In genomic region chr7:44984833-44985164, GRCm38 (mm10) we compare ENCODE assay signal across 8 mouse cellular contexts. TPM values are rescaled to one million over a fixed set of nuclear protein-coding genes. Genes with fewer than 3 reads are reported as not detected.
DNase-seq lines count a peak whose midpoint lies in the region; ATAC-seq and TF ChIP-seq lines count a peak whose summit lies in the region.

No protein-coding gene starts in this region.

- no peaks in the 10 kb centered on the region for H3K27me3 ChIP-seq in E14TG2a.4 (ENCODE audit: insufficient read depth, low read length)
- no peaks in the 10 kb centered on the region for H3K27me3 ChIP-seq in hindbrain, embryonic 11.5 days (ENCODE audit: control insufficient read depth, insufficient read depth, low read length)
- no peaks in the 10 kb centered on the region for H3K27me3 ChIP-seq in liver, embryonic 16.5 days (ENCODE audit: control insufficient read depth, insufficient read depth, low read depth, low read length)

- H3K9me3 ChIP-seq in E14TG2a.4 (ENCODE audit: low read length): no peaks in the 10 kb centered on the region
- no peaks in the 10 kb centered on the region for H3K9me3 ChIP-seq in hindbrain, embryonic 11.5 days (ENCODE audit: control insufficient read depth, low read length)
- no peaks in the 10 kb centered on the region for H3K9me3 ChIP-seq in liver, embryonic 16.5 days (replicated peaks; ENCODE audit: control insufficient read depth, low read length)

- DNase-seq in gastrocnemius, adult 2 months: no peak
- DNase-seq in gastrocnemius, postnatal 25 days: no peak
- no peak for DNase-seq in hindbrain, embryonic 11.5 days (ENCODE audit: low spot score)
- no peak for DNase-seq in left cerebral cortex, adult 9 months (ENCODE audit: low spot score in 2 of 2)
- DNase-seq in Muller cell, postnatal 12 days (ENCODE audit: inconsistent ontology term): no peak
- DNase-seq in B cell, adult 2 months: no peak

- H3K4me2 ChIP-seq in hindbrain, embryonic 11.5 days (replicated peaks; ENCODE audit: low read depth, low read length): peak overlapping the region; percentile 65
- peak overlapping the region; percentile 99; the same call in 1 of the 2 replicates for H3K4me2 ChIP-seq in liver, embryonic 16.5 days (ENCODE audit: low read depth, low read length)

- H3K9ac ChIP-seq in hindbrain, embryonic 11.5 days (ENCODE audit: low read depth, low read length): no peak overlapping the region
- H3K9ac ChIP-seq in liver, embryonic 16.5 days (ENCODE audit: low read depth, low read length): no peak overlapping the region

- H3K4me1 ChIP-seq in E14TG2a.4 (replicated peaks; ENCODE audit: low read depth, low read length): peaks cover 75% of the 10 kb centered on the region
- peaks cover 3% of the 10 kb centered on the region; the same call in 1 of the 2 replicates for H3K4me1 ChIP-seq in hindbrain, embryonic 11.5 days (replicated peaks; ENCODE audit: control insufficient read depth, insufficient read depth, low read length)
- H3K4me1 ChIP-seq in liver, embryonic 16.5 days (ENCODE audit: control insufficient read depth, low read depth, low read length): peaks cover 23% of the 10 kb centered on the region

- no peak for TF ChIP-seq CTCF in gastrocnemius, adult 2 months (IDR thresholded peaks at IDR 0.05)
- TF ChIP-seq CTCF in E14TG2a.4 (conservative IDR thresholded peaks at IDR 0.05; ENCODE audit: low read length): no peak

- peak overlapping the region; percentile 100 for H3K27ac ChIP-seq in gastrocnemius, adult 2 months
- H3K27ac ChIP-seq in hindbrain, embryonic 11.5 days (ENCODE audit: low read depth, low read length): no peak overlapping the region
- peak overlapping the region; percentile 85; the same call in 1 of the 2 replicates for H3K27ac ChIP-seq in liver, embryonic 16.5 days (ENCODE audit: low read length)

- peaks cover 70% of the 10 kb centered on the region for H3K36me3 ChIP-seq in E14TG2a.4 (ENCODE audit: insufficient read depth, low read length)
- H3K36me3 ChIP-seq in hindbrain, embryonic 11.5 days (ENCODE audit: control insufficient read depth, insufficient read depth, low read length): peaks cover 16% of the 10 kb centered on the region
- H3K36me3 ChIP-seq in liver, embryonic 16.5 days (ENCODE audit: control insufficient read depth, insufficient read depth): peaks cover 17% of the 10 kb centered on the region

- no peak for ATAC-seq in hindbrain, embryonic 11.5 days (ENCODE audit: low FRiP score)
- ATAC-seq in liver, embryonic 16.5 days (ENCODE audit: low read depth): no peak

- peak overlapping the region; percentile 100 for H3K4me3 ChIP-seq in gastrocnemius, adult 2 months
- H3K4me3 ChIP-seq in E14TG2a.4 (replicated peaks; ENCODE audit: low read length): peak overlapping the region; percentile 99
- peak overlapping the region; percentile 97 for H3K4me3 ChIP-seq in hindbrain, embryonic 11.5 days (ENCODE audit: low read depth, low read length)
- H3K4me3 ChIP-seq in liver, embryonic 16.5 days (ENCODE audit: low read depth, low read length): no peak overlapping the region

- WGBS in hindbrain, embryonic 11.5 days: 52% methylated on average over 3 of the region's 3 CpGs
- WGBS in liver, embryonic 16.5 days (ENCODE audit: insufficient replicate concordance): 33% methylated on average over 3 of the region's 3 CpGs

- intact Hi-C loops in gastrocnemius, adult 2 months (cut with DNase I): loop anchor here (2.0 to 5.0 kb wide), 2 partner anchors 84 to 153 kb away; partner anchors contain the start of genes Flt3l and Gm45713

RNA-seq across cellular contexts. Expression of gene Prmt1, which starts 1.6 kb away (rescaled TPM):
- total RNA-seq in gastrocnemius, adult 2 months (2021): 100 to 1,000 TPM; 126 to 136 TPM
- total RNA-seq in gastrocnemius, postnatal 25 days (2021): 100 to 1,000 TPM; 119 to 142 TPM
- polyA plus RNA-seq in hindbrain, embryonic 11.5 days (2014; fragmentation: Nextera tagmentation; extraction: Ambion mirVana): 249 and 259 TPM in 2 replicates
- polyA plus RNA-seq in liver, embryonic 16.5 days (2015; fragmentation: Nextera tagmentation; extraction: Ambion mirVana): 95.6 and 98.6 TPM in 2 replicates

RNA-seq across cellular contexts. Expression of gene Cpt1c, which starts 10.1 kb away (rescaled TPM):
- 1 to 10 TPM in 1 of 2 experiments, under 1 TPM in 1; 0.92 to 2.3 TPM for total RNA-seq in gastrocnemius, adult 2 months (2021)
- 1 to 10 TPM; 1.6 to 2.0 TPM for total RNA-seq in gastrocnemius, postnatal 25 days (2021)
- polyA plus RNA-seq in hindbrain, embryonic 11.5 days (2014; fragmentation: Nextera tagmentation; extraction: Ambion mirVana): 23.4 and 23.5 TPM in 2 replicates
- polyA plus RNA-seq in liver, embryonic 16.5 days (2015; fragmentation: Nextera tagmentation; extraction: Ambion mirVana): 1.8 and 2.1 TPM in 2 replicates

RNA-seq across cellular contexts. Expression of gene Irf3, which starts 12.6 kb away (rescaled TPM):
- 10 to 100 TPM; 18.4 to 18.9 TPM for total RNA-seq in gastrocnemius, adult 2 months (2021)
- total RNA-seq in gastrocnemius, postnatal 25 days (2021): 10 to 100 TPM; 16.1 to 20.9 TPM
- 59.6 and 63.9 TPM in 2 replicates for polyA plus RNA-seq in hindbrain, embryonic 11.5 days (2014; fragmentation: Nextera tagmentation; extraction: Ambion mirVana)
- 39.8 and 43.2 TPM in 2 replicates for polyA plus RNA-seq in liver, embryonic 16.5 days (2015; fragmentation: Nextera tagmentation; extraction: Ambion mirVana)

RNA-seq across cellular contexts. Expression of gene Bcl2l12, which starts 13.7 kb away (rescaled TPM):
- 1 to 10 TPM; 7.6 to 9.7 TPM for total RNA-seq in gastrocnemius, adult 2 months (2021)
- 1 to 10 TPM; 7.4 to 9.6 TPM for total RNA-seq in gastrocnemius, postnatal 25 days (2021)
- 54.2 and 56.8 TPM in 2 replicates for polyA plus RNA-seq in hindbrain, embryonic 11.5 days (2014; fragmentation: Nextera tagmentation; extraction: Ambion mirVana)
- 11.0 and 12.2 TPM in 2 replicates for polyA plus RNA-seq in liver, embryonic 16.5 days (2015; fragmentation: Nextera tagmentation; extraction: Ambion mirVana)

RNA-seq across cellular contexts. Expression of gene Scaf1, which starts 31.4 kb away (rescaled TPM):
- 10 to 100 TPM; 41.7 to 44.3 TPM for total RNA-seq in gastrocnemius, adult 2 months (2021)
- total RNA-seq in gastrocnemius, postnatal 25 days (2021): 10 to 100 TPM; 35.8 to 38.1 TPM
- polyA plus RNA-seq in hindbrain, embryonic 11.5 days (2014; fragmentation: Nextera tagmentation; extraction: Ambion mirVana): 44.0 and 49.6 TPM in 2 replicates
- 9.8 and 9.9 TPM in 2 replicates for polyA plus RNA-seq in liver, embryonic 16.5 days (2015; fragmentation: Nextera tagmentation; extraction: Ambion mirVana)
